Mouse (Mus musculus): ENCODE measurements at regions not wholly inside any gene's neighbourhood (a gene's known extent, or its start where the extent isn't known, plus 50 kb on each side); places are given as distances from the start of the nearest gene placed in this dataset.

DNA sequence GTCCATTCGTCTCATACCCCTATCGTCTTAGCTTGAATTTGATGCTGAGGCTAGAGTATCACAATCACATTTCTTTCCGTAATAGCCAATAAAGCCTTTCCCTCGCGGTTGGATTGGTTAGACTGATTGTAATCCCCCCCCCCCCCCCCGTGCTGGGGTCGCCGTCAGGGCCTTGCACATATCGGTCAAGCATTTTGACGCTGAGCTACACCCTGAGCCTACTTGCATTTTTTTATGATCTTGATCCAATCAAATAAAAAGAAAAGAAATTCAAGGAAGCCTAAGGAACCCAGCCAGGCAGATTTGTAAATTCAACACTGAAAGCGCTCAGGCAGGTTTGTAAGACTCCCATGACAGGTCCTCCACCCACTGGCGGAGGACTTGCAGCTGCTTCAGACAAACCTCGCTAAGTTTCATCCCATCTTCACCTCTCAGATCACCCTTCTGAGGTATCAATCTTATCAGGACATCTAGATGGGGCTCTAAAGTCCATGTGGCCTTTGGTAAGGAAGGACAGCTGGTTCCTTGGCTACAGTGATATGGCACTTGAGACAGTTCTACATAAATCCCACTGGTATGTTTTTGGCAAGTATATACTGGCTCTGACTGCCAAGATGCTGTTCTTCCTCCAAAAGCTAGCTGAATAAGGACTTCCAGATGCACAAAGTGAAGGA, 66.8 kb upstream of the Cd93 start:
- ChIA-PET POLR2A (no interaction called here), CTCF (interaction anchor here (1.7 to 1.9 kb wide), 2 partner anchors 10 to 11 kb away, joined by 3 to 6 read pairs; no protein-coding TSS in a partner anchor)
- no peak for TF ChIP-seq CTCF (IDR thresholded peaks at IDR 0.05)
- in situ Hi-C loops (cut with MboI; ENCODE audit: low pct_unique_long_range_greater_than_20kb), result no loop called here
- ATAC-seq, result no peak
- H3K27me3 ChIP-seq, result no peaks in the 10 kb centered on the region
- no peak for DNase-seq (ENCODE audit: low read depth, low spot score)

DNA sequence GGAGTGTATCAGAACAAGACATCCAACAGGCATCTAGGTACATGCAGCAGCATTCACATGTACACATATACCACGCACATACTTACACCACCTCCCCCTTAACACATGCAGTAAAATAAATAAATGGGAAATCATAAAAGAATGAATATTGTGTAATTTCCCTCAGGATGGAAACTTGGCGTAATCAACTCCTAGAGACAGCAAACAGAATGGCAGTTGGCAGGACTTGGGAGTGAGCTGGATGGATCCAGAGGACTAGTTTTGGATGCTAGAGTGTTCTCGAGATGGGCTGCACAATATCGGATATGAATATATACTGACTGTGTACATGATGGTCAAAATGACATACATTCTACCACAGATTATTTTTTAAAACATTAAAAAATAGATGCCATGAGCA, 66.0 kb upstream of the Cd93 start:
- DNase-seq (ENCODE audit: low read depth, low spot score) (no peak), ATAC-seq (no peak)
- TF ChIP-seq CTCF (IDR thresholded peaks at IDR 0.05), result no peak
- ChIA-PET CTCF (interaction anchor here (1.0 to 1.9 kb wide), 2 partner anchors 10 to 12 kb away, joined by 3 to 6 read pairs; no protein-coding TSS in a partner anchor), POLR2A (no interaction called here)
- no peaks in the 10 kb centered on the region for H3K27me3 ChIP-seq
- in situ Hi-C loops (cut with MboI; ENCODE audit: low pct_unique_long_range_greater_than_20kb), result no loop called here

DNA sequence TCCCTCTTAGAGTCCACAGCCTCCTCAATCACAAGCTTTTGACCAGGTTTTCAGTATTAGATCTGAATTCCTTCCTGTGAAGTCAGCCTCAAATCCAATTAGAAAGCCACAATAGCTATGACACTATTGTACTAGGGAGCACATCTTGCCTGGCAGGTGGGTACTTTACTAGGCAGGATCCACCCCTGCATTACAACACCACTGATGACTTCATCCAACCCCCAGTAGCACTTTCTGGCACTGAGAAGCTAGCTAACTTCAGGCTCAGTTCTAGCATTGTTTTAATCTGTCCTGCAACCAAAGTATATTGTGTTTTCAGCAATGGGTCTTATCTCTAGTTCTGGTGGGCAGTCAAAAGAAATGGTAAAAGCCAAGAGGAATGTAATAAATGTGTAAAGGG, 64.2 kb upstream of the Cd93 start:
- H3K27me3 ChIP-seq, result no peaks in the 10 kb centered on the region
- TF ChIP-seq CTCF (IDR thresholded peaks at IDR 0.05), result no peak
- CTCF ChIA-PET, result no interaction called here
- DNase-seq (ENCODE audit: low read depth, low spot score), result no peak
- ATAC-seq, result no peak
- in situ Hi-C loops (cut with MboI; ENCODE audit: low pct_unique_long_range_greater_than_20kb), result no loop called here
- POLR2A ChIA-PET, result no interaction called here

DNA sequence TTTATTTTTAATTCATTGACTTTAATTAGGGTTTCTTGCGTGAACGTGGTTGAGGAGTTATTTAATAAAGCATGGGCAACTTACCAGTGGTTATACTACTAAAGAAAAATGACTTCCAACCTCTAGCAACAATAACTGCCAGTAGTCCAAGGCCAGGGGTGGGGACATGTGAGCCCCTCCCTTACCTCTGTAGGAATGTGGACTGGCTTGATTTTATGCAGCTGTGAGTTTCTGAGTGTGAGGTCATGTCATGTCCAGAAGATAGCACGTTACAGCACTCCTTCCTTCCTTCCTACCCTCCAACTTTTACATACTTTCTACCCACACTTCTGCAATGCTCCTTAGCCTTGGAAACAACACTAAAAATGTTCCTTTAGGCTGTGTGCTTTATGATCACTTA, 63.6 kb upstream of the Cd93 start:
- DNase-seq (ENCODE audit: low read depth, low spot score) (no peak), ATAC-seq (no peak)
- TF ChIP-seq CTCF (IDR thresholded peaks at IDR 0.05), result no peak
- in situ Hi-C loops (cut with MboI; ENCODE audit: low pct_unique_long_range_greater_than_20kb), result no loop called here
- CTCF ChIA-PET, result no interaction called here
- POLR2A ChIA-PET, result no interaction called here
- no peaks in the 10 kb centered on the region for H3K27me3 ChIP-seq

DNA sequence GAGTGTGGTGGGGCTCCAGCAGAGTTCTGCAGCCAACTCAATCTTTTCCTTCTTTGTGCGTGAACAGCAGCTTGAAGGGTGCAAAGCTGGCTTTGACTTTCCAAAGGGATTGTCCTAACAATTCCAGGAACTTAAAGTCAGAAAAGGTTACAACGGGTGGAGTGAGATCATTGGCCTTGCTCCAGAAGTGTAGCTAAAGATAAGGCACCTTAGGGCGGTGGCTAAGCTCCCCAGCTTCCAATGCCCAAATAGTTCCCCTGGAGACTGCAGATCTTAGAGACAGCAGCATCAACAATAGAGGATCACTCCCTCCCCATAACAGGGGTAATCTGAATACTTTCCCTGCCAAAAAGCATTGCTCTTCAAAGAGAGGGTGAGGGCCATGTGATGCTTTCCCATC, 62.3 kb upstream of the Cd93 start:
- H3K27me3 ChIP-seq, result no peaks in the 10 kb centered on the region
- no peak for TF ChIP-seq CTCF (IDR thresholded peaks at IDR 0.05)
- ChIA-PET POLR2A (no interaction called here), CTCF (no interaction called here)
- in situ Hi-C loops (cut with MboI; ENCODE audit: low pct_unique_long_range_greater_than_20kb), result no loop called here
- ATAC-seq, result no peak
- no peak for DNase-seq (ENCODE audit: low read depth, low spot score)

DNA sequence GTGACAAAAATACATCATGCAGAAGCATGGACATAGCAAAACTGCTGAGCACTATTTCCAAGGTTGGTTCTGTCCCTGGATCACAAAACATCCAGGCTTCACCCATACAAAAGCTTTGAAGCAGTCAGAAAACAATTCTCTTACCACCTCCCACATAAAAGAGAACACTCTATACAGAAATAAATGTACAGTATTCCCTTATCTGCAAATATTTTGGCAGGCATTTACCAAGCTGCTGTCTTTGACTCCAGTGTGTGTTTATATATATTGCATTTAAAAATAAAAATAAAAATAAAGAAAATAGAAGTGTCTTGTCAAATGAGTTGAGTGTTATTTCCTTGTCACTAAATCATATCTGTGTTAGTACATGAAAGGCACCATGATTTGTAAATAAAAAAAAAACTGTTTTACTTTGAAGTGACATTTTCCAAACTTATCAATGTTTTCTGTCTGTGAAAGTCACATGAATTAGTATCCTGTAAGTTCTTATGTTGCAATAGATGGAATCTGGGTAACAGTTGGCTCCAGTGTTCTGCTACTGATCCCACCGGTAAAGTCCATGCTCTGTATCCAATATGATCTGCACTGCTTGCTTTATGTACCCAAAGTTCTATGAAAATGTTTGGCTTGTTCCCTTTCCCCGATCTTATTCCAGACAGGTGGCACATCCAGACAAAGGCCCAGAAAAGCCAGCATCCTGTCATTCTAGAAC, 59.9 kb upstream of the Cd93 start:
- DNase-seq (ENCODE audit: low read depth, low spot score) (no peak), ATAC-seq (no peak)
- TF ChIP-seq CTCF (IDR thresholded peaks at IDR 0.05), result no peak
- in situ Hi-C loops (cut with MboI; ENCODE audit: low pct_unique_long_range_greater_than_20kb), result no loop called here
- CTCF ChIA-PET, result no interaction called here
- no peaks in the 10 kb centered on the region for H3K27me3 ChIP-seq
- POLR2A ChIA-PET, result no interaction called here

DNA sequence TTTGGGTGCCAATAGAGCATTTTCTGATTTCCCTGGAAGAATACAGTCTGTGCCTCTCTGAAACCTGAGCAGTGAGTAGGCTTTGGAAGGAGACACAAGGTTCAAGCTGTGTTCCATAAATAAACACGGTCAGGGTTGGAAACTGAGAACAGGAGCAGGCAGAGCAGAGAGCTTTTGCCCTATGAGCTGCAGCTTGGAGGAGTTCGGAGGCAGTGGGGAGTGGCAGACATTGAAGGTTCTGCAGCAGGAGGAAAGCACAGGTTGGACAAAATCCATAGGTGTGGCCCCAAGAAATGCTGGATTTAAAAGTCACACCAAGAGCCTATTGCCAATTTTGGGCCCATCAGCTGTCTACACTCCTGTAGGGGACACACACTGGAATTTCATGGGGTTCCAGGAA, 59.0 kb upstream of the Cd93 start:
- in situ Hi-C loops (cut with MboI; ENCODE audit: low pct_unique_long_range_greater_than_20kb), result no loop called here
- no peaks in the 10 kb centered on the region for H3K27me3 ChIP-seq

DNA sequence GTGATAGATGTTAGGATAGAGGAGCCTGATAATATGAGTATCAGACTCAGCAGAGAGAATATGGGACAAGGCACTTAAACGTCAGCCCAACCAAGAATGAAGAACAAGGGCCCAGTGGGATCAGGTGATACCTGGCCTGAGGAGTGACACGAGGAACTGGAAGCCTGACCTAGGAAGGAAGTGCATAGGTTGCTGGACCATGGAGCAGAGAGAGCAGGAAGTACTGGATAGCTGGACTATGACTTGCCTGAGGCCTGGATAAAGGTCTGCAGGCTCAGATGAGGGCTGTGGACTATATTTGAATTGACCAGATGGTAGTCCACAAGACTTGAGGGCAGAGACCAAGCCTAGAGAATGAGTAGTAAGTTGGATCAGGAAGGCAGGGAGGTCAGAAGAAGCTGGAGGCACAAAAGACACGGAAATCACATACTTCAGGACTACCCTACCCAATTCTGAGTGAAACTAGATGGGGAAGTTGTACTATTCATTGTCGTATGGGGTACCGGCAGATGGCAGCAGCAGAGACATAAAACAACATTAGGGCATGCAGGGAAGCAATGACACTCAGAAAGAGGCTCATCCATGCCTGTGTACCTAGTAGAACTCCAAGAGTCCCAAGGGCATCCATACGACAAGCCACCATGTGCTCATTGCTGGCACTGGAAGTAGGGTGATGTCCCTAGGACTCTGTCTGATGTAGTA, 57.0 kb upstream of the Cd93 start:
- TF ChIP-seq CTCF (IDR thresholded peaks at IDR 0.05), result no peak
- no peaks in the 10 kb centered on the region for H3K27me3 ChIP-seq
- POLR2A ChIA-PET, result no interaction called here
- ATAC-seq (no peak), DNase-seq (ENCODE audit: low read depth, low spot score) (no peak)
- CTCF ChIA-PET, result interaction anchor here (1.4 kb wide), 1 partner anchor 10 kb away, joined by 3 read pairs; no protein-coding TSS in a partner anchor
- in situ Hi-C loops (cut with MboI; ENCODE audit: low pct_unique_long_range_greater_than_20kb), result no loop called here

More for the DNA sequence above, 59.0 kb upstream of the Cd93 start:
- CTCF ChIA-PET, result no interaction called here
- POLR2A ChIA-PET, result no interaction called here
- DNase-seq (ENCODE audit: low read depth, low spot score) (no peak), ATAC-seq (no peak)
- no peak for TF ChIP-seq CTCF (IDR thresholded peaks at IDR 0.05)

DNA sequence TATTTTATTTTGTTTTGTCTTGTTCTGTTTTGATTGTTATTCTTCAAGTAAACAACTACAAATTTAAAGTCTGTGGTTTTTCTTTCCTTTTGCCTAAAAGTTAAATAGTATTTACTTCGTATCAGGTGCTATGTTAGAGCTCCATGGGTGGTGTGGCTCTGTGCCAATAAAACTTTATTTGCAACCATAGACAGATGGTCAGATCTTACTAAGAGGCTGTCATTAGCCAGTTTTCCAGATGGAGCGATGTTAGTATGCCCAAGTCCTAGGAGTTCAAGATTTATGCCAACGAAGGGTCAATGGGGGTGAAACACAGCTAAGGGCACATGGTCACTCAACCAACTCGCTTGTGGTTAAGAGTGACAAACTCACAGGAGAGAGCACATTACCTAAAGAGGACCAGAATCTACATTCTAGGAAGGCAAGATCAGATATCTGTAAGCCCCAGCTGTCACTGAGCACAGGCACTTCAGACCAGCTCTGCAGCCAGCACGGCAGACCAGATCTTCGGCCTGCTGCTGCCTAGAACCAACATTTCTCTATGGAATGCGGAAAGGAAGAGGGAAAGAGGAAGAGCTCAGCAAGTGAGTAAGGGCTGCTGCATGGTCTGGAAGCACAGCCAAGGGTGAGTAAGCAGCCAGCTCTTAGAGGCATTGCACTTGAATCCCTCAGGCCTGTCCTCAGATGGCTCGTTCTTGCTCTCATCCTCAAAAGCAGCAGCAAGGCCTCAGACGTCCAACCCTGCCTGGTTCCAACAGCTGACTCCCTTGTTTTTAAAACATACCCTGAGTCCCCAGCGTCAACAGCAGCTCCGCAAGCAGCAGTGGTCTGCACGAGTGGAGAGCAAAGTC, 54.3 kb upstream of the Cd93 start:
- ChIA-PET CTCF (interaction anchor here (0.7 to 1.3 kb wide), 4 partner anchors 29 to 123 kb away, joined by 3 to 4 read pairs (median 3); no protein-coding TSS in a partner anchor), POLR2A (no interaction called here)
- TF ChIP-seq CTCF (IDR thresholded peaks at IDR 0.05), result no peak
- in situ Hi-C loops (cut with MboI; ENCODE audit: low pct_unique_long_range_greater_than_20kb), result no loop called here
- no peak for DNase-seq (ENCODE audit: low read depth, low spot score)
- peak; percentile 75 for ATAC-seq
- no peaks in the 10 kb centered on the region for H3K27me3 ChIP-seq

All from Patski (cell line).